Mouse (Mus musculus) myocyte (in vitro differentiated cells): ENCODE measurements around the gene Sulf2.

Experiments used
- CEBPB ChIP-seq: IDR thresholded peaks from 2 replicates; pipeline ENCODE4 v1.6.1; 2011; ENCODE audit warnings: mild to moderate bottlenecking, moderate library complexity; ENCODE audit not compliant: poor library complexity, insufficient read depth, severe bottlenecking
- E2F4 ChIP-seq: IDR thresholded peaks from one replicate; pipeline ENCODE4 v1.6.1; 2011; ENCODE audit warnings: mild to moderate bottlenecking, control low read depth, moderate library complexity; ENCODE audit not compliant: insufficient read depth
- MAX ChIP-seq: IDR thresholded peaks from one replicate; pipeline ENCODE4 v1.6.1; 2011; ENCODE audit warnings: low read depth, mild to moderate bottlenecking, control low read depth
- MYOD1 ChIP-seq, 3 experiments: IDR thresholded peaks; one replicate each; pipeline ENCODE4 v1.6.1; 2011; ENCODE audit warnings: control low read depth in 2 of 3, low read depth in 2 of 3, mild to moderate bottlenecking in 2 of 3, moderate library complexity in 1 of 3; ENCODE audit not compliant: insufficient read length in 2 of 3, control insufficient read depth in 1 of 3
- POLR2A ChIP-seq: IDR thresholded peaks from one replicate; pipeline ENCODE4 v1.6.1; 2011; ENCODE audit warnings: low read depth, mild to moderate bottlenecking, control low read depth, moderate library complexity; ENCODE audit not compliant: insufficient read length
- POLR2AphosphoS2 ChIP-seq: IDR thresholded peaks from one replicate; pipeline ENCODE4 v1.6.1; 2011; ENCODE audit warnings: low read depth, control low read depth; ENCODE audit not compliant: insufficient read length
- TCF12 ChIP-seq: IDR thresholded peaks from one replicate; pipeline ENCODE4 v1.6.1; 2011; ENCODE audit warnings: mild to moderate bottlenecking, control low read depth; ENCODE audit not compliant: poor library complexity, insufficient read depth, severe bottlenecking
- TCF3 ChIP-seq: IDR thresholded peaks from one replicate; pipeline ENCODE4 v1.6.1; 2011; ENCODE audit warnings: low read depth, control low read depth; ENCODE audit not compliant: insufficient read length
- USF1 ChIP-seq: IDR thresholded peaks from one replicate; pipeline ENCODE4 v1.6.1; 2011; ENCODE audit warnings: low read depth, mild to moderate bottlenecking, control low read depth, moderate library complexity

- TF ChIP-seq MYOD1 (IDR thresholded peaks at IDR 0.05; ENCODE audit: control insufficient read depth in 1 of 3, insufficient read length in 2 of 3, low read depth in 2 of 3), result no peak
- TF ChIP-seq TCF12, result no peak
- no peak for TF ChIP-seq POLR2AphosphoS2
- no peak for TF ChIP-seq POLR2A
- TF ChIP-seq CEBPB, result no peak
- TF ChIP-seq MAX, result no peak
- no peak for TF ChIP-seq E2F4
- no peak for TF ChIP-seq TCF3
- TF ChIP-seq USF1, result no peak
Measured at GRCm38 (mm10) chr2:166116704-166117103, 38.8 kb downstream of the Sulf2 start.
